Mouse (Mus musculus) hindlimb bud, embryonic 11.5 days (tissue): ENCODE measurements at regions not wholly inside any gene's neighbourhood (a gene's known extent, or its start where the extent isn't known, plus 50 kb on each side); places are given as distances from the start of the nearest gene placed in this dataset.

ENCODE experiments used
- DNase-seq: peaks from one replicate; pipeline ENCODE4 v3.0.0-alpha.2; 2012; ENCODE audit warnings: low read depth, low spot score; ENCODE audit errors: extremely low spot score

- no peak for DNase-seq
Measured at GRCm38 (mm10) chrX:143462632-143463031, 55.8 kb upstream of the Pak3 start.

GRCm38 (mm10) chrX:143448636-143449346 lies 54.7 kb upstream of the Chrdl1 start:
- DNase-seq, result no peak

GRCm38 (mm10) chrX:143444581-143444980 lies 50.5 kb upstream of the Chrdl1 start:
- DNase-seq, result peak; percentile 53
